Mouse (Mus musculus) CH12.LX (cell line): ENCODE results near the gene Zbp1.
A peak's percentile ranks its signal among the peaks of the same experiment; 100 is the strongest.

Experiments used
- CTCF ChIP-seq, 2 experiments: IDR thresholded peaks in 1 of 2; conservative IDR thresholded peaks in 1 of 2; 2 replicates each; pipeline ENCODE4 v1.5.1; 2011 to 2012; ENCODE audit warnings: low read depth in 2 of 2, low read length in 2 of 2, improper control_type of control experiment in 1 of 2, inconsistent platforms in 1 of 2, mild to moderate bottlenecking in 1 of 2, moderate library complexity in 1 of 2
- MXI1 ChIP-seq: IDR thresholded peaks from 2 replicates; pipeline ENCODE4 v1.6.1; 2011; ENCODE audit warnings: mild to moderate bottlenecking, low read depth, low read length, improper control_type of control experiment
- PAX5 ChIP-seq: IDR thresholded peaks from 2 replicates; pipeline ENCODE4 v1.6.1; 2012; ENCODE audit warnings: low read length, inconsistent platforms, mixed read lengths
- POLR2A ChIP-seq: IDR thresholded peaks from 2 replicates; pipeline ENCODE4 v1.6.1; 2011; ENCODE audit warnings: low read depth, mild to moderate bottlenecking, improper control_type of control experiment, low read length
- POLR2AphosphoS2 ChIP-seq: IDR thresholded peaks from 2 replicates; pipeline ENCODE4 v1.6.1; 2011; ENCODE audit warnings: low read depth, low read length, improper control_type of control experiment
- UBTF ChIP-seq: IDR thresholded peaks from 2 replicates; pipeline ENCODE4 v1.6.1; 2012; ENCODE audit warnings: low read depth, mild to moderate bottlenecking, inconsistent platforms, low read length, improper control_type of control experiment, moderate library complexity
- USF1 ChIP-seq: IDR thresholded peaks from 2 replicates; pipeline ENCODE4 v1.6.1; 2014; ENCODE audit warnings: low read depth, mild to moderate bottlenecking, inconsistent platforms, low read length, improper control_type of control experiment

DNA sequence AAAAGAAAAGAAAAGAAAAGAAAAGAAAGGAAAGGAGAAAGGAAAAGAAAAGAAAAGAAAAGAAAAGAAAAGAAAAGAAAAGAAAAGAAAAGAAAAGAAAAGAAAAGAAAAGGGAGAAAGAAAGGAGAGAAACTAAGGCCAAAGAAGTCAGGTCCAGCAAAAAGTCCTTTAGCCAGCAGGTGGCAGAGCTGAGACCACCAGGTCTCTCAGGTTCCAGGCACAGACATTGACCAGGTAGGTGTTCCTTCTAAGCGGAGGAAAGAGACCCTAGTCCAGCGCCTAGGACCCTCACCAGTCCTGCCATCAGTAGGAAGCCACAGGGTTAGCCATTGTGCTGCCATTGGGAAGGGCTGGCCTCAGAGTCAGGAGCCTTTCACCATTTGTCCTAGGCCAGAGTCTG lies 54.4 kb downstream of the Zbp1 start:
- TF ChIP-seq CTCF (conservative IDR thresholded peaks at IDR 0.05 in 1 of 2, IDR thresholded peaks at IDR 0.05 in 1 of 2; ENCODE audit: low read depth in 2 of 2, low read length in 2 of 2): peak; percentile 29 to 72; a peak in 3 of 4 replicates
- no peak for TF ChIP-seq USF1
- no peak for TF ChIP-seq POLR2AphosphoS2
- no peak for TF ChIP-seq PAX5
- no peak for TF ChIP-seq UBTF
- TF ChIP-seq MXI1: no peak
- TF ChIP-seq POLR2A: no peak
